Mouse (Mus musculus): ENCODE data around the gene Sptbn1.

Gene Sptbn1

DNA sequence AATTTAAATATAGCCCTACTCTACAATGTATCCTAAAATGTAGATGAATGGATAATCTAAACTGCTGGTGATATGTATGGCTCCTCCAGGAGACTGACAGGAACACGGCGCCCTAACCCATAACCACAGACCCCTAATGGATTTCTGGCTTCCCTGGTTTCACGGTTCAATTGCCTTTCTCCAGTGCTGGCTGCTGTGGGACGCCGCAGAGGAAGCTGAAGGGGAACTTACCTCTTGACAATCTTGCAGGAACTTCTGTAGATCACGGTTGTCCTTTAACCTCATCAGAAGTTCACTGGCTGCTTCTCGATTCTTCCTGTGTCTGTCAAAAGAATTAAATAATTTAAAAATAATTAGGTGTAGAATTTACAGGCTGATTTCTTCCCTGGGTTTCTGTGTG lies 138.6 kb downstream of the Sptbn1 start:
- peak; percentile 4 for DNase-seq (ENCODE audit: low read depth)

DNA sequence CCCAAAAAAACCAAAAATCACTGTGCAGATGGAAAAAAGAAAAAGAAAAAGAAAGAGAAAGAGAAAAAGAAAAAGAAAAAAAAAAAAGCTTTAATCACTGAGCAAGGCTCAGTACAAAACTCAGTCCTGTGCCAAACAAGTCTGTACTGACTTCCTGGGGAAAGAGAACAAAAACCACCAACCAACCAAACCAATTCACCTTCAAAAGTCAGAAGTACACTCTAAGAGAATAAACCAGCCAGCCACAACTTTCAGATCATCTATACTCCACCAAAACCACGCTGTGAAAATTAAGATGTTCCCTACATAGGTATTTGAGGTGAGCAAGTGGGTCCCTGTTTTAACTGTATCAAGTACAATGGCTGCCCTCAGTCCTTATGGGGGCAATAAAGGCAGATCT lies 141.1 kb downstream of the Sptbn1 start:
- no peak for DNase-seq (ENCODE audit: low read depth)

DNA sequence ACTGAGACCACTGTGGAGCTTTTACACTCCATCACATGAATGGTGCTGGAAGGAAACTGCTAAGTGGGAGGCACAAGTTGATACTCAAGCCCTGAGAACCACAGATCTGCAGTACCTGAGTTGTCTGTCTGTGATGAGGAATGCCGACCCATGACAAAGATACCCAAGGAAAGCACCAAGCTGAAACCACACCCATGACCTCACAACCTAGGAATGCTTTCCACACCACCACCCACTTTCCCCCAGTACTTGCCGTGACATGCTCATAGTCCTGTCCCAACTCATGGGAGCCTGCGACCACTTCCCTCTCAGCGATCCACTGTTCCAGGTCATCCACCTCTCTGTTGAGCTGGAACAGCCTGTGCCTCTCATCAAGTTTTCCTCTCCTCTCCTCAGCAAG lies 149.9 kb downstream of the Sptbn1 start:
- no peak for DNase-seq (ENCODE audit: low read depth)

DNA sequence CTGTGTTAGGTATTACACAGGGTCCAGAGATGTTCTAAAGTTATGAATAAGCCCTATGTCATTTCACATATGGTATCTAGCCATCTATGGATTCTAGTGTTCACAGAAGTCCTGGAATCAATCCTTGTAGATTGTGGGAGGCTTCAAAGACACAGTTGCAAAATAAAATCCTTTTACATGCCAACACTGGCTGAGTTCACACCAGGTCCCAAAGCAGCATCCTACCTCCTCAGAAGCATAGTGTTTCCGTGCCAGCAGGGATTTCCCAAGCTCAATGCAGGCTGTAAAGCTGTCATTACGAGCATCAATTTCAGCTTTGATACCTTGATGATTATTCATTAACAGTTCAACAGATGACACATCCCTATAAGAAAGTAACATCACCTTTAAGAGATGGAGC lies 154.3 kb downstream of the Sptbn1 start:
- no peak for DNase-seq (ENCODE audit: low read depth)

DNA sequence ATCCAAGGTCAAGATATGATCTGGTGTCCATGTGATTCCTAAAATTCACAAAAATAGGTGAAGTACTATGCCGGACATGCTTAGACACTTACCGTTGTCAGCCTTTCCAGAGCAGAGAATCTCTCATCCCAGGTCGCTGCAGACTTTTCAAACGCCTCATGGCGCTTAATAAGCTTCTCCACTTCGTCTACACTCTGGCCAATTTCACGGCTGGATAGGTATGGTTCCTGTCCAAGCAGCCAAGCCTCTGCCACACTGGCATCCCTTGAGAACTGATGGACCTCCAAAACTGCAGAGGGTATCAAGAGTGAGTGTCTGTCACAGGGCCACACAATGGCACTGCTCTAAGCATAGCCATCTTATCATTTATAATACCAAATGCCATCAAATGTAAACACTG lies 157.3 kb downstream of the Sptbn1 start:
- DNase-seq (ENCODE audit: low read depth) = no peak

DNA sequence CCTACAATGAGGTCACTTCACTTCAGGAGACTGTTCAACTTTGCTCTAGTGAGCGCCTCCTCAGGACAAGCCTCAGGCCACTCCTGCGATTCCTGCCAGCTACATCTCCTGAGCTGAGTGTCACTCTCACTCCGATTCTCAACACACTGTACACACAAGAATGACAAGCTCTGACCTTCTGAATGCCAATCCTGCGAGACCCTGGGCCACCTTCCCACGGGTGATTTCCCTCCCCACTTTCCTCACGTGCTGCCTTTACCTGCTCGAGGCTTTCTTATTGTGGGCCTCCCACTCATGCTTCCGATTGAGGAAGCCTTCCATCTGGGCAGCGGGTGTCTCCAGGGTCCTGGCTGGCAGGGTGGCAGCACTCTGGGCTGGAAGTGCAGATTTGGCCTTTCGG lies 163.8 kb downstream of the Sptbn1 start:
- no peak for DNase-seq (ENCODE audit: low read depth)

DNA sequence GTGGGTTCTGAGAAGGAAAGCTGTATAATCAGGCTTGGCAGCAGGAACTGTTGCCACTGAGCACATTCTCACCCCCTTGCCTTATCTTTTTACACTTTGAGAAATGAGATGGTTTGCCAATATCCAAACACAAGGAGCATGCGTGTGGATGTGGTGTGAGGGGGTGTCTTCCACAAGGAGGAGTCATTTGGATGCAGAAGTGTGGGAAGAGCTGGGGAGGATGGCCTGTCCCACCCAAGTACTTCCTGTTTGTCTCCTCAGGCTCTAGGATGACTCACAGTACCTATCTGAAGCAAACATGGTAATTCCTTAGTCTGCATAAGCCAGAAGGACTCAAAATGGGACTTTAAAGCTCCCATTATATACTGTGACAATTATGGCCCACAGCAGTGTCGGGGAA lies 165.4 kb downstream of the Sptbn1 start:
- DNase-seq (ENCODE audit: low read depth) = no peak

DNA sequence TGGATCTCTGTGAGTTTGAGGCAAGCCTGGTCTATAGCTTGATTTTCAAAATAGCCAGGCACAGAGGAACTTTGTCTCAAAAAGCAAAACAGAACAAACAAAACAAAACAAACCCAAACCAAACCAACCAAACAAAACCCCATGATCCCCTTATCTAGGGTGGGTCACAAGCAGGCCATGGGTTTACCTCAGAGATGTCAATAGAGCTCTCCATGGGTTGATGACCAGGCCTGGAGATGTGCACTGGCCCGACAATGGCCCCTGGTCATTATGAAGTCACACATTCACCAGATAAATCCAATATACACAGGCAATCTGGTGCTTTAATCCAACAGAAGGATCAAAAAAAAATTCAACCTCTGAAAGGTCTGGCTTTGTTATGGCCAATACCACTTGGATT lies 166.2 kb downstream of the Sptbn1 start:
- no peak for DNase-seq (ENCODE audit: low read depth)

DNA sequence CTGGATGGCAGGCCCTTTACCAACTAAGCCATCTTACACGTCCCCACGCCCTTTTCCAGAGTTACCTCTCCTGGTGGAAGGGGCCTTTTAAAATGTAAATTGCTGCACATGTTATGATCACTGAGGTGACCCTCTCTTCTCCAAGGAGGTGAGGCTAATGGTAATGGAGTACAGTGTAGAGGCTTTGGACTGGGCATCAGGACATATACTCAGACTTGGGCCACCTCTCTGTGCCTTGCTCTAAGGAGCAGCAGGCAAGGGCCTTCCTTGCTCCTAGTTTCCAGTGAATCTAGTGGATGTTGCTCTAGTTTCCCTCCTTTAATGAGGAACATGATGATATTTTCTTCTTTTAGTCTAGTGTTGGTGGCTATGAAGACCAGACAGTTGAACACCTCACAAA lies 166.8 kb downstream of the Sptbn1 start:
- DNase-seq (ENCODE audit: low read depth) = no peak

DNA sequence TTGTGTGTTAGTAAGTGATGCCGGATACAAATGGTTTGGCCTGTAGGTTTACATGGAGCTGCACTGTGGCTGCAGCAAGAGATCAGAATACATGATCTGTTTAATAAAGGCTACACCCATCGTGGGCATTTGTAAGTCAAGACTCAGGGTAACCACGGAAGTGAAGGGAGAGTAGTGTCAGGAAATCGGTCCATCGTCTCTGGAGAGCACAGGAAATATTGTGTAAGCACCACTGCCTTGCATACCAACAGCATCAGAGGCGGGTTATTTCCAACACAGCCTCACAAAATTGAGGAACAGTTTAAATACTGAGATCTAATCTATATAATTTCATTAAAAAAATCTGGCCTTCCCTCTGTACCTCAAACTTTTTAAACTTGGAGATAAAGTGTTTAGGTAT lies 168.1 kb downstream of the Sptbn1 start:
- no peak for DNase-seq (ENCODE audit: low read depth)

DNA sequence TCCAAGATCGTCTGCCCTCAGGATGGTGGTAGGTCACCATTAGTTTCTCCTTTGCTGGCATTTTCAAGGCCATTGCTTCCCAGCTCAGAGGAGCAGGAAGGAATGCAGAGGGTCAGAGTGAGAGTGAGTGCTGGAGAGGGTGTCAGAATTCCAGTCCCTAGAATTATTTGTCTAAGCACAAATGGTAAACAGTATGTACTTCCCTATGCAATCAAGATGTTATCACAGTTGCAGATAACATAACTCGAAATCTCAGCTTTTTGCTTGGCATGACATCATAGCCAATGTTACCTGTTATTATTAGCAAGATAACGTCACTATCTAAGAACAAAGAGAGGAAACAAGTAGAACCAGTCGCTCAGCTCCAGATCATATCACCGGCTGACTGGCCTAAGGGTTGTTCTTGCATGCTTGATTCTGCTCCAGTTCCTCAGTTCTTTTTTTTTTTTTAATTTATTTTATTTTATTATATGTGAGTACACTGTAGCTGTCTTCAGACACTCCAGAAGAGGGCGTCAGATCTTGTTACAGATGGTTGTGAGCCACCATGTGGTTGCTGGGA lies 172.7 kb downstream of the Sptbn1 start:
- DNase-seq (ENCODE audit: low read depth) = no peak

DNA sequence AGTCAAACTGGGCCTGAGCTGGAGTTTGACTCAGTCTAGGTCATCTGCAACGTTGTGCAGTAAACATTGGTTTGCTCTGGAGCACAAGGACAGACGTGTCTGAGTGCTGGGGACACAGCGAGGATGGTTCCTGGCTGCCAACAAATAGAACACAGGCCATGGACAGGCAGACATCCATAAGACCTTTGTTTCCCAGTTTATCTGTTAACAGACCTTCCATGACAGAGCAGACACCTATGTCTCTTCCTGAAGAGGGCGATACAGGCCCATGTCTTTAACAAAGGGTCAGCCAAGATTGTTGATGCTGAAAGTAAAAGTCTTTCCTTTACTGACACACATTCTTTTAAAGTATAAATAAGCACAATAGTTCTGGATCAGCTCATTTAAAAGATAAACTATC lies 176.1 kb downstream of the Sptbn1 start:
- DNase-seq (ENCODE audit: low read depth) = no peak

DNA sequence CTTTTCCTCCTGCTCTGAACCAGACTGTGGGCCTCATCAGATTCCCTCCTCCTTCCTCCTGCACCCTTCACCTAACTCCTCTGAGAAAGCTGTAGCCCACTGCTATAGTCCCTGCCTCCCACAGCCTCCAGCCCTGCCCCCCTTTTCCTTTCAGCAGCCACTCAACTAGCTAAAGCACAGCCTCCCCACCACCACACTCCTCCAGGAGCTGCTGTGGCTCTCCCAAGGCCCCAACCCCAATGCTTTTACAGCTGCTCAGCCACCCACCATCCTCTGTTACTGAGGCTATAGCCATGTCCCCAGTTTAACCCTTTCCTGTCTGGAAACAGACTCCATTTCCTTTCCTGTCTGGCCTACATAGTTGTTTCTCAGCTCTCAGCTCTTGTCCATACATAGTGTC lies 182.9 kb downstream of the Sptbn1 start:
- no peak for DNase-seq (ENCODE audit: low read depth)

DNA sequence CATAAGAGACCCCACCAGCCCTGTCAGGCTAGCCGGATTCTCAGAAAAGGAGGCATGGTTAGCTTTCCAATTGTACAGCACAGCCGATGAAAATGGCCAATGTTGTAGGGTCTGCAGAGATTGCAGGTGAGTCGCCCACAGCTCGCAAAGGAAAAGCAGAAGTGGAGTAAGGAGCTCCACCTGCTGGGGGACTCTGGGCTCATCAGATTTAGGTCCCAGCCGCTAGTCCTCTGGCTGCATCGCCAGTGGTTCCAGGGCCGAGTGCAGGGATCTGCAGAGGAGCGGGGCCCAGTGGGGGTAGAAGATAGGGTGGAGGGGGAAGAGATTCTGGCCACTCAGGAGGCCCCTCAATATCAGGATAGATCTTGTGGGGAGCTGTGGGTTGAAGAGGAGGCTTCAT lies 210.7 kb downstream of the Sptbn1 start:
- DNase-seq (ENCODE audit: low read depth) = peak; percentile 13

Data from c-Kit-positive CD71-negative TER-119-negative erythroid progenitor cells, embryonic 14.5 days (primary cell).